ENCODE assay signal across 21 mouse cellular contexts in genomic region chr5:25035391-25035790, GRCm38 (mm10).
"Had no signal": no experiment of that assay in that cellular context is flagged by ENCODE, and none has a peak within 500 bp of the region (broad histone marks: within the 10 kb centered on the region; RNA-seq: fewer than 3 reads in every experiment).

No protein-coding gene starts in this region.

- H3K4me2 ChIP-seq: limb, embryonic 13.5 days; lung, embryonic 14.5 days; midbrain, embryonic 12.5 days; midbrain, embryonic 15.5 days; neural tube, embryonic 12.5 days; neural tube, embryonic 15.5 days; stomach, embryonic 15.5 days had no signal

- H3K9me3 ChIP-seq: limb, embryonic 10.5 days; limb, embryonic 13.5 days; midbrain, embryonic 12.5 days; stomach, embryonic 15.5 days had no signal

- H3K27ac ChIP-seq: hindbrain, postnatal 0 days; limb, embryonic 10.5 days; limb, embryonic 13.5 days; liver, embryonic 14.5 days; macrophage; midbrain, embryonic 12.5 days; midbrain, embryonic 15.5 days; neural tube, embryonic 12.5 days; neural tube, embryonic 15.5 days; stomach, embryonic 15.5 days had no signal

- DNase-seq: layer of hippocampus, adult 9-11 months; liver; liver, postnatal 0 days; lung, embryonic 14.5 days; right cerebral cortex, adult 18-20 months; right cerebral cortex, postnatal 14 days; right cerebral cortex, postnatal 4 days; spleen, adult 18-20 months; thymus, postnatal 25 days had no signal

- H3K36me3 ChIP-seq: limb, embryonic 10.5 days; limb, embryonic 13.5 days; midbrain, embryonic 12.5 days; midbrain, embryonic 15.5 days; neural tube, embryonic 12.5 days; neural tube, embryonic 15.5 days; stomach, embryonic 15.5 days had no signal

- H3K27me3 ChIP-seq: limb, embryonic 13.5 days; midbrain, embryonic 12.5 days; midbrain, embryonic 15.5 days; neural tube, embryonic 12.5 days; neural tube, embryonic 15.5 days; stomach, embryonic 15.5 days had no signal

- H3K4me1 ChIP-seq: limb, embryonic 10.5 days; limb, embryonic 13.5 days; midbrain, embryonic 12.5 days; midbrain, embryonic 15.5 days; neural tube, embryonic 12.5 days; neural tube, embryonic 15.5 days had no signal

- ATAC-seq: hindbrain, postnatal 0 days; inflammation-experienced regulatory T-cells, adult 6 months; liver, postnatal 0 days; lung, postnatal 0 days; midbrain, embryonic 15.5 days had no signal

- H3K9ac ChIP-seq: limb, embryonic 13.5 days; liver, embryonic 14.5 days; liver, postnatal 0 days; lung, embryonic 14.5 days; midbrain, embryonic 12.5 days; midbrain, embryonic 15.5 days; neural tube, embryonic 12.5 days; neural tube, embryonic 15.5 days; stomach, embryonic 15.5 days had no signal

- H3K4me3 ChIP-seq: limb, embryonic 10.5 days; limb, embryonic 13.5 days; midbrain, embryonic 12.5 days; midbrain, embryonic 15.5 days; neural tube, embryonic 12.5 days; neural tube, embryonic 15.5 days; stomach, embryonic 15.5 days had no signal
